Mouse (Mus musculus) forebrain, embryonic 14.5 days (tissue): ENCODE measurements around the gene Mvk. TPM values are rescaled to one million over a fixed set of nuclear protein-coding genes. Genes with fewer than 3 reads are reported as not detected.

ENCODE experiments used
- ATAC-seq: fragments of 200-750 bp; cut with Nextera tagmentation; 2 replicates; pipeline ENCODE4 v1.8.0; 2017; ENCODE audit warnings: mild to moderate bottlenecking, moderate library complexity
- DNase-seq: peaks from one replicate; pipeline ENCODE4 v3.0.0-alpha.2; 2015; ENCODE audit warnings: low spot score
- H3K27ac ChIP-seq: fragments of 300-500 bp; sonication (generic); 2 replicates; pipeline ENCODE4 v1.5.1; 2014; ENCODE audit warnings: low read depth, mild to moderate bottlenecking, control low read depth, low read length, moderate library complexity
- H3K27me3 ChIP-seq: fragments of 300-500 bp; sonication (generic); replicated peaks from 2 replicates; pipeline ENCODE4 v1.6.1; 2014; ENCODE audit warnings: low read length, control low read depth, mixed read lengths; ENCODE audit not compliant: control insufficient read depth, insufficient read depth
- H3K36me3 ChIP-seq: fragments of 300-500 bp; sonication (generic); 2 replicates; pipeline ENCODE4 v1.6.1; 2014; ENCODE audit warnings: low read length, control low read depth; ENCODE audit not compliant: control insufficient read depth, insufficient read depth
- H3K4me1 ChIP-seq: fragments of 300-500 bp; sonication (generic); 2 replicates; pipeline ENCODE4 v1.6.1; 2014; ENCODE audit warnings: antibody characterized with exemption, low read length, control low read depth; ENCODE audit not compliant: control insufficient read depth, insufficient read depth
- H3K4me2 ChIP-seq: fragments of 300-500 bp; sonication (generic); 2 replicates; pipeline ENCODE4 v1.6.1; 2014; ENCODE audit warnings: mild to moderate bottlenecking, control low read depth, low read length
- H3K4me3 ChIP-seq: fragments of 300-500 bp; sonication (generic); 2 replicates; pipeline ENCODE4 v1.5.1; 2014; ENCODE audit warnings: low read depth, low read length, control low read depth
- H3K9ac ChIP-seq: fragments of 300-500 bp; sonication (generic); 2 replicates; pipeline ENCODE4 v1.6.1; 2014; ENCODE audit warnings: mild to moderate bottlenecking, low read length, control low read depth, moderate library complexity
- H3K9me3 ChIP-seq: fragments of 300-500 bp; sonication (generic); replicated peaks from 2 replicates; pipeline ENCODE4 v1.6.1; 2016; ENCODE audit warnings: low read length, control low read depth, mixed read lengths; ENCODE audit not compliant: control insufficient read depth
- WGBS: fragments of 180-500 bp; shearing (Covaris S2); extraction: QIAGEN DNeasy Blood & Tissue Kit; methylation state at CpG from one replicate; pipeline ENCODE4 v1.1.7; 2014; 5-methylcytosine and 5-hydroxymethylcytosine counted together
- polyA plus RNA-seq: library from polyadenylated mRNA; unstranded; fragments of >200 nt; fragmentation: Nextera tagmentation; extraction: Ambion mirVana; gene quantifications from 2 replicates; pipeline ENCODE4 v1.2.1, GENCODE M21; 2014

The Mvk gene
- polyA plus RNA-seq, 1 experiment from 2014 or later = 55.9 TPM

DNA sequence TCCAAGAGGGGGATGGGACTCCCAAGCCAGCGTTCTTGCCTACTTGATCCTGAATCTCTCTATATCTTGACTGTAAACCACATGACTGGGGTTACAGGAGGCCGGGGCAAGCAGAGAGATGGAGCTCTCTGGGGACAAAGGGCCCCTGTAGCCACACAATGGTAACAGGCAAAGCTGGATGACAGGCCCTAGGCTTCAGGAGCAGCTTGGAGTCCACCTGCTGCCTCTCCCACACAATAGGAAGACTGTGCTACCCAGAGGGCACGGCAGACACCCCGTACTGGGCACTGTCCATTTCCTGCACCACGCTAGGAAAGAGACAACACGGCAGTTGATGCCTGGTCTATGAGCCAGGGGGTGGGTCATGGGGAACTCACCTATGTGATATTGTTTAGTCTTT is 45.5 kb downstream of the Mvk start:
- 96% methylated on average over 6 of the region's 6 CpGs for WGBS
- no peaks in the 10 kb centered on the region for H3K27me3 ChIP-seq
- no peak for DNase-seq

DNA sequence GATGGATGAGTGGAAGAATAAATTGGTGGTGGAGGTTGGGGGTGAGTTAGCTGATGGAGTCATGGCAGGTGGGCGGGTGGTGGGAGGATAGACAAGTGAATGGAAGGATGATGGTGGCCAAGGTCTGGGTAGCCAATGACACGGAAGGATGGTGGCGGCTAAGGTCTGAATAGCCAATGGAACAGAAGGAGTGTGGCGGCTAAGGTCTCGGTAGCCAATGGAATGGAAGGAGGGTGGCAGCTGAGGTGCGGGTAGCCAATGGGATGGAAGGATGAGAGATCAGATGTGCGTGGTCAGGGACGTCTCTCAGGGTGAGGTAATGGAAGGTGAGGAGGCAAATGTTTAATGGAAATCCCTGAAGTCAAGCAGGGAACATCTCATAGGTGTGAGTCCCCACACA is 46.2 kb downstream of the Mvk start:
- no peak overlapping the region for H3K27ac ChIP-seq
- no peaks in the 10 kb centered on the region for H3K9me3 ChIP-seq
- DNase-seq (no peak), ATAC-seq (no peak)
- H3K4me3 ChIP-seq = no peak overlapping the region
- H3K9ac ChIP-seq = no peak overlapping the region
- no peak overlapping the region for H3K4me2 ChIP-seq
- WGBS = 95% methylated on average over 8 of the region's 8 CpGs
- no peaks in the 10 kb centered on the region for H3K27me3 ChIP-seq
- H3K4me1 ChIP-seq = no peaks in the 10 kb centered on the region
- H3K36me3 ChIP-seq = no peaks in the 10 kb centered on the region

More for the DNA sequence above, 45.5 kb downstream of the Mvk start:
- Histone ChIP-seq H3K27ac (no peak overlapping the region), H3K4me3 (no peak overlapping the region), H3K36me3 (no peaks in the 10 kb centered on the region), H3K4me2 (no peak overlapping the region), H3K4me1 (no peaks in the 10 kb centered on the region), H3K9ac (no peak overlapping the region), H3K9me3 (no peaks in the 10 kb centered on the region)
- no peak for ATAC-seq

DNA sequence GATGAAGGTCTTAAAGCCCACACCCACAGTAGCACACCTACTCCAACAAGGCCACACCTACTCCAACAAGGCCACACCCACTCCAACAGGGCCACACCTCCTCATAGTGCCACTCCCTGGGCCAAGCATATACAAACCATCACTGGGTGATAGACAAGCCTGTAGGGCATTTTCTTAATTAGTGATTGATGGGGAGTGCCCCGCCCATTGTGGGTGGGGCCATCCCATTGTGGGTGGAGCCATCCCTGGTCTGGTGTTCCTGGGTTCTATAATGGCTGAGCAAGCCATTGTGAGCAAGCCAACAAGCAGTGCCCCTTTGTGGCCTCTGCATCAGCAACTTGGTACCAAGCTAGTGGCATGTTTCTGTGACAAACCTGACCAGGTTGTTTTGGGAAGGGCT is 50.7 kb downstream of the Mvk start:
- Histone ChIP-seq H3K27me3 (no peaks in the 10 kb centered on the region), H3K4me2 (no peak overlapping the region), H3K9ac (no peak overlapping the region), H3K4me1 (no peaks in the 10 kb centered on the region), H3K36me3 (no peaks in the 10 kb centered on the region), H3K27ac (no peak overlapping the region), H3K4me3 (no peak overlapping the region), H3K9me3 (no peaks in the 10 kb centered on the region)
- 24% methylated on average over 1 of the region's 1 CpGs for WGBS
- ATAC-seq = no peak
- no peak for DNase-seq

DNA sequence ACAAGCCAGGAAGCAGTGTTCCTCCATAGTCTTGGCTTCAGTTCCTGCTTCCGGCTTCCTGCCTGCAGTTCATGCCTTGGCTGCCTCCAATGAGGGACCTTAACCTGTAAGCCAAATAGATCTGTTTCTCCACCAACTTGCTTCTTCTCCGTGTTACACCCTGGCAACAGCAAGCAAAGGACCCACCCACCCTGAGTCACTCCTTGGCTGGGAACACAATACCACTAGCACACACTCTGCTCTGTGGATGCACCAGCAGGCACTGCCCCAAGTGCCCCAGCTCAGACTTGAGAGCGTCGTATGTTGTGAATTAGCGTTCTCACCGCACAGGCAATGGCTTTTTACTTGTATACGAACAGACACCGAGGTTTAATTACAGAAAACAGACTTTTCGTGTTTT is 57.2 kb downstream of the Mvk start:
- no peak overlapping the region for H3K27ac ChIP-seq
- H3K36me3 ChIP-seq = no peaks in the 10 kb centered on the region
- no peak for DNase-seq
- no peak overlapping the region for H3K4me2 ChIP-seq
- H3K9me3 ChIP-seq = no peaks in the 10 kb centered on the region
- no peaks in the 10 kb centered on the region for H3K4me1 ChIP-seq
- no peak for ATAC-seq
- WGBS = 75% methylated on average over 9 of the region's 9 CpGs
- H3K4me3 ChIP-seq = no peak overlapping the region
- H3K27me3 ChIP-seq = no peaks in the 10 kb centered on the region
- H3K9ac ChIP-seq = no peak overlapping the region

DNA sequence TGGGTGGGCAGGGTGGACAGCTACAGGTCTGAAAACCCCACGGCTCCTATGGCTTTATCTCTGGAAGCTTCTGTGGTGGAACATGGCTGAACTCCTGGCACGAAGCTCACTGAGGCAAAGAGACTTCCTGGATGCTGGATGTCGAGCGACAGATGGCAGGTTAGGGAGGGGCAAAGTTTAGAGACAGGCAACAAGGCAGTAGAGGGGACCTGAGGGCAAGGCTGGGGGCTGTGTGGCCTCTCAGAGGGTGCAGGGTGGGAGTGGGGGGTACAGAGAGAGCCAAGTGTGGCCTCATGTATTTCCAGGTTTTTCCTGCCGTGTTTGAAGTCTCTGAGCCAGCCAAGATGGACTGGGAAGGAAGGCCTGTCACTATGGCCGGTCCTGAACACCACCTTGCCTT is 60.8 kb downstream of the Mvk start:
- ATAC-seq (no peak), DNase-seq (no peak)
- Histone ChIP-seq H3K4me3 (no peak overlapping the region), H3K27me3 (no peaks in the 10 kb centered on the region), H3K4me1 (0 out of 2 replicates have a peak, but pooled peaks cover 2% of the 10 kb centered on the region), H3K9me3 (no peaks in the 10 kb centered on the region), H3K36me3 (no peaks in the 10 kb centered on the region), H3K27ac (no peak overlapping the region), H3K4me2 (no peak overlapping the region), H3K9ac (no peak overlapping the region)
- 77% methylated on average over 6 of the region's 6 CpGs for WGBS

DNA sequence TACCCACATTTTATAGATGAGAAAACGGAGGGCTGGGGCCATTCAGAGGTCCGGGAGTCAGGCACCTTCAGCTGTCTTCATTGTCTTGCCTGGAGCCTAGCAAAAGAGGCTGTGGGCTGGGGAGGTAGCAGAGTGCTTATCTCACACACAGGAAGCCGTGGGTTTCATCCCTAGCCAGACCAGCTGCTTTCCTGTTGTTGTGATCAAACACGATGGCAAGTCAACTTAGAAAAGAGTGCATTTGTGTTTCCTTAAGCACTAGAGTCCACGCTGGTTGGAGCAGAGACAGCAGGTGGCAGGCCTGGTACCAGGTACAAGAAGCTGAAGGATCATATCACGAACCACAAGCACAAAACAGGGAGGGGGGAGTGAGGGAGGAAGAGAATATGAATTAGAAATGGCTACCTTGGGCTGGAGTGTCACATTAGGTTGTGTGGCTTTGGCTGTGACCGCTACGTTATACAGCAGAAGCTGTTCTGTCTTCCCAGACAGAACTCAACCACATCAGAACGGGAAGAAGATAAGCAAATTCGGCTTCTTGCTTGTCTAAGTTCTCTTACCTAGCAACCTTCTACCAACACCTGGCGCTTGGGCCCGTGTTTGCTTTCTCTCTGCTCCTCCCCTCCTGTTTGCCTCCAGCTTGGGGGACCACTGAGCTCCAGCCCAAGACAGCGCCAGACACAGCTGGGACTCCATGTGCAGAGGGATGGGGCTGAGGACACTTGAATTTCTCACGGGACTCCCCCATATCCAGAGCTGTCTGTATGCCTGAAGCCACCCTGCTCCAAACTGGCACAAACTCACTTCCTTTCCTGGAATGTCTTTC is 61.4 kb downstream of the Mvk start:
- H3K4me1 ChIP-seq = 0 out of 2 replicates have a peak, but pooled peaks cover 2% of the 10 kb centered on the region
- H3K9ac ChIP-seq = no peak overlapping the region
- ATAC-seq = no peak
- H3K4me2 ChIP-seq = no peak overlapping the region
- no peak for DNase-seq
- 81% methylated on average over 14 of the region's 14 CpGs for WGBS
- H3K27ac ChIP-seq = no peak overlapping the region
- no peak overlapping the region for H3K4me3 ChIP-seq
- H3K36me3 ChIP-seq = no peaks in the 10 kb centered on the region
- no peaks in the 10 kb centered on the region for H3K27me3 ChIP-seq
- H3K9me3 ChIP-seq = no peaks in the 10 kb centered on the region

DNA sequence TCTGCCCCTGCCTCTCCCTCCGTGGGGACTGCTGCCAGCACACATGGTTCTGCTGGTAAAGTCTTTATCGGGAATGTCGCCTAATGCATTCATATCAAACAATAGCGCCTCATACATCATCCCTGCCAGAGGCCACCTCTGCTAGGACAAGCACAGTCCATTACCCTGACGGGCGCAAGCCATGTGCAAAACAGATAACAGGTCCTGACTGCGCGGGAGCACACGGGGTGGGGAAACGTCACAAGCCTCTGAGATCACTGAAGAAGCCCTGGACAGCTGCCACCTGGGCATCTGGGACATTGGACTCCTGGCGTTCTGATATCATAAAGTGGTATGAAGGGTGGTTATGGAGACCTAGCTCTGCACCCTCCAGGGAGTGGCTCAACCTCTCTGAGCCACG is 63.3 kb downstream of the Mvk start:
- DNase-seq (no peak), ATAC-seq (no peak)
- Histone ChIP-seq H3K4me3 (no peak overlapping the region), H3K27me3 (no peaks in the 10 kb centered on the region), H3K9ac (no peak overlapping the region), H3K4me1 (0 out of 2 replicates have a peak, but pooled peaks cover 2% of the 10 kb centered on the region), H3K36me3 (no peaks in the 10 kb centered on the region), H3K27ac (no peak overlapping the region), H3K9me3 (no peaks in the 10 kb centered on the region), H3K4me2 (no peak overlapping the region)
- WGBS = 64% methylated on average over 12 of the region's 12 CpGs

DNA sequence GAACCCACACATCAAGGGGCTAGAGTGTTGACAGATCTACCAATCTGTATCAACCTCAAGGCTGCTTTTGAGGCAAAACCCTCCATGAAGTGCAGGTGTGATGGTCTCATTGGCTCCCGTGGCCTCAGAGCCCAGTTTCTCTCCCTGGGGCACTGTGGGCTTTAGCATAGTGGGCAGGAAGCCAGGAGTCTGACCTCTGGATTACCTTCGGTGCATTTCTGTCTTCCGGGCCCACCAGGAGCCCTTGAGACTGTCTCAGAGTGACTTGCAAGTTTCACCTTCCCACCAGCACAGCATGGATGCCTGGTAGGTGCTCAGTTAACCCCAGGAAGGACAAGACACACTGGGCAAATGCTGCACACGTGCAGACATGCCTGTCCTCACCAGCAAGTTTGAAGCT is 63.9 kb downstream of the Mvk start:
- Histone ChIP-seq H3K27ac (no peak overlapping the region), H3K9me3 (no peaks in the 10 kb centered on the region), H3K27me3 (no peaks in the 10 kb centered on the region), H3K36me3 (no peaks in the 10 kb centered on the region), H3K9ac (no peak overlapping the region), H3K4me1 (0 out of 2 replicates have a peak, but pooled peaks cover 2% of the 10 kb centered on the region), H3K4me2 (no peak overlapping the region), H3K4me3 (no peak overlapping the region)
- WGBS = 85% methylated on average over 4 of the region's 4 CpGs
- ATAC-seq = no peak
- no peak for DNase-seq

DNA sequence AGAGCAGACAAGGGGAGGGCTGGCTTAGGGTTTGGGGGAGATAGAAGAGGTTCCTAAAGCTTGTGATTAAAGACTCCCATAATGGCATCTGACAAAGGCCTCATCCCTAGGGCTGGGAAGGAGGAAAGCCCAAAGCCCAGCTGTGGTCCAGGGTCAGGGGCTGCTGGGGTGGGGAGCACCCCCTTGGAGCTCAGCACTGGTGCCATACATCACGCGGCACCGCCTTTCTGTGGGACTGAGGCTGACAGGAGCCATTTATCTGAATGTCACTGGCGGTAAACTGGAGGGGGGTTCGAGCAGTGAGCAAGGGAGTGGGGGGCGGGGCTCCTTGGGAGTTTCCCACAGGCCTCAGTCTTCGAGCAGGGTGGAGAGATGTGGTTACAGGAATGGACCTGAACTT is 65.4 kb downstream of the Mvk start:
- peaks cover 5% of the 10 kb centered on the region; the same call in 1 of the 2 replicates for H3K4me1 ChIP-seq
- no peaks in the 10 kb centered on the region for H3K36me3 ChIP-seq
- no peak overlapping the region for H3K27ac ChIP-seq
- ATAC-seq = no peak
- WGBS = 76% methylated on average over 7 of the region's 7 CpGs
- DNase-seq = no peak
- H3K9ac ChIP-seq = no peak overlapping the region
- no peaks in the 10 kb centered on the region for H3K27me3 ChIP-seq
- no peak overlapping the region for H3K4me3 ChIP-seq
- no peaks in the 10 kb centered on the region for H3K9me3 ChIP-seq
- no peak overlapping the region for H3K4me2 ChIP-seq
